Mouse (Mus musculus) megakaryocyte, embryonic 14.5 days (primary cell): Measurements from ENCODE around the gene Cbfa2t3. TPM values are rescaled to one million over a fixed set of nuclear protein-coding genes. Genes with fewer than 3 reads are reported as not detected.

Experiments used
- H3K27me3 ChIP-seq: replicated peaks from 2 replicates; pipeline ENCODE3; 2012; ENCODE audit warnings: inconsistent platforms
- H3K36me3 ChIP-seq: replicated peaks from 2 replicates; pipeline ENCODE3; 2012; ENCODE audit warnings: low read length, inconsistent platforms, mixed read lengths
- H3K4me1 ChIP-seq: 2 replicates; pipeline ENCODE4 v1.6.1; 2012; ENCODE audit warnings: inconsistent platforms
- H3K4me3 ChIP-seq: replicated peaks from 2 replicates; pipeline ENCODE3; 2012; ENCODE audit warnings: moderate library complexity, mild to moderate bottlenecking, inconsistent platforms
- H3K9me3 ChIP-seq: 2 replicates; pipeline ENCODE4 v1.6.1; 2012; ENCODE audit warnings: inconsistent platforms
- FLI1 ChIP-seq: IDR thresholded peaks from 2 replicates; pipeline ENCODE4 v1.6.1; 2012; ENCODE audit warnings: low read length, inconsistent platforms, mixed read lengths
- GATA1 ChIP-seq: IDR thresholded peaks from 3 replicates; pipeline ENCODE4 v1.6.1; 2012; ENCODE audit warnings: mixed read lengths, low read length, inconsistent platforms, borderline replicate concordance
- polyA plus RNA-seq: library from polyadenylated mRNA; stranded (reverse); fragments of >175 nt; gene quantifications from 2 replicates; pipeline ENCODE4 v1.2.3, GENCODE M21; 2012; ENCODE audit warnings: low replicate concordance; ENCODE audit not compliant: insufficient read depth

Gene Cbfa2t3
- polyA plus RNA-seq, 1 experiment: 54.9 TPM

DNA sequence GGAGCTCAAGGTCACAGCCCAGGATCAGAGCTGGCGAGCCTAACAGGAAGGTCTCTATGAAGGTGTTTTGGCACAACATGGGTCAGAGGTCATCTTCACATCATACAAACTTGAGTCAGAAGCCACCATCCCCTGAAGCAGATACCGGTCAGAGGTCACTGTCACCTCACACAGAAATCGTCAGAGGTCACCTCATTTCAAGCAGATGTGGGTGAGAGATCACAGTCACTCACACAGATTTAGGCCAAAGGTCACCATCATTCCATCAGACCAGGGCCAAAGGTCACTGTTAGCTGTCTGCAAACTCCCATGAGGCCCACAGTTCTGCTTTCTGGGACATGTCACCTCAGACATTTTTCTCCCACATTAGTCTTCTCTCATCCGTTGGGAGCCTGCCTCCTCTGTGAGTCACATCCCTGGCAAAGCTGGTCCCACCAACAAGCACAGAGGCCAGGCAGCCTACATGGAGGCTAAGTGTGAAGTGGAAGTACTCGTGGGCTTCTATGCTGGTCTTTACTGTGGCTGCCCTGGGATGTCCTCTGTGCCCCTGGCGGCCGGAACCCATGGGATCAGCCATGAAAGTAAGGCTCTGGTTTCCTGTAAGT, 3.4 kb downstream of the Cbfa2t3 start:
- H3K36me3 ChIP-seq: peaks cover 76% of the 10 kb centered on the region
- peaks cover 100% of the 10 kb centered on the region for H3K4me1 ChIP-seq
- no peaks in the 10 kb centered on the region for H3K9me3 ChIP-seq
- peak overlapping the region; percentile 90 for H3K4me3 ChIP-seq
- H3K27me3 ChIP-seq: no peaks in the 10 kb centered on the region
- TF ChIP-seq GATA1: no peak

DNA sequence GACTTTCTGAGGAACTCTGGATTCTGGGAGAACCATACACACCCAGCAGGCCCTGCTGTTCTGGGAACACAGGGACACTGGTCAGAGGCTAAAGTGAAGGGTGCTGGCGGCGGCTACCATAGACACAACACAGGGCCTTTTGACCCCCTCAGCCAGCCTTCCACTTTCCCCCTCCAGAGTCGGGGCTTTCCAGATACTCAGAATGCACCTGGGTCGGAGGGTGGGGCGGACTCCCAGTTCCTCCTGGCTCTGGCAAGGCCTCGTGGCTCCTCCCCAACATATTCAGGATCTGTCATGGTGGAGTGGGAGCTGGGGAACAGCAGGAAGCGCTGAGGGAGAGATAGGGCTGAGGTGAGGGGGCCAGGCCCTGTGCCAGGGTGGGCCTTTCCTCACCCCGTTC, 6.8 kb downstream of the Cbfa2t3 start:
- H3K4me1 ChIP-seq: peaks cover 100% of the 10 kb centered on the region
- peak overlapping the region; percentile 90 for H3K4me3 ChIP-seq
- H3K36me3 ChIP-seq: peaks cover 99% of the 10 kb centered on the region
- no peaks in the 10 kb centered on the region for H3K9me3 ChIP-seq
- no peaks in the 10 kb centered on the region for H3K27me3 ChIP-seq
- no peak for TF ChIP-seq FLI1
- TF ChIP-seq GATA1: no peak

- Histone ChIP-seq H3K4me3 (peak overlapping the region; percentile 90), H3K36me3 (peaks cover 99% of the 10 kb centered on the region), H3K4me1 (peaks cover 100% of the 10 kb centered on the region), H3K27me3 (no peaks in the 10 kb centered on the region), H3K9me3 (no peaks in the 10 kb centered on the region)
- TF ChIP-seq GATA1 (no peak), FLI1 (no peak)
Measured at GRCm38 (mm10) chr8:122691018-122691417, 7.9 kb downstream of the Cbfa2t3 start.

DNA sequence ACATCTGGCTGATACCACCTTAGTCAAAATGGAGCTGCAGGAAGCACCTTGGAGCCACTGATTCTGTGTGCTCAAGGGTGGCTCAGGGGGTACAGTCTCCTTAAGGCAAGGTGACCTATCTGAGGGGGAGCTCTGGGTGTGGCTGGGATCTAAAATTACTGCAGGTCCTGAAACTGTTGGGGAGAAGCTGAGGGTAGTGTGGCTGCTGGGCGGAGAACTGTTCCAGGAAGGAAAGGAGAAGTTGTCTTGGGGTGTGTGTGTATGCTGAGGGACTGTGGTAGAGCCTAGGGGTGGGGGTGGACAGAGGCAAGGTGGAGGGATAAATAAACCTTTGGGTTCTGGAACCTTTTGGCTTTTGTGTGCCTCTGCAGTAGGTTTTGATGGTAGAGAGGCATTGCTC, 9.6 kb downstream of the Cbfa2t3 start:
- Histone ChIP-seq H3K4me1 (peaks cover 100% of the 10 kb centered on the region), H3K9me3 (no peaks in the 10 kb centered on the region), H3K4me3 (peak overlapping the region; percentile 78), H3K36me3 (peaks cover 99% of the 10 kb centered on the region), H3K27me3 (no peaks in the 10 kb centered on the region)
- no peak for TF ChIP-seq FLI1
- TF ChIP-seq GATA1: no peak

DNA sequence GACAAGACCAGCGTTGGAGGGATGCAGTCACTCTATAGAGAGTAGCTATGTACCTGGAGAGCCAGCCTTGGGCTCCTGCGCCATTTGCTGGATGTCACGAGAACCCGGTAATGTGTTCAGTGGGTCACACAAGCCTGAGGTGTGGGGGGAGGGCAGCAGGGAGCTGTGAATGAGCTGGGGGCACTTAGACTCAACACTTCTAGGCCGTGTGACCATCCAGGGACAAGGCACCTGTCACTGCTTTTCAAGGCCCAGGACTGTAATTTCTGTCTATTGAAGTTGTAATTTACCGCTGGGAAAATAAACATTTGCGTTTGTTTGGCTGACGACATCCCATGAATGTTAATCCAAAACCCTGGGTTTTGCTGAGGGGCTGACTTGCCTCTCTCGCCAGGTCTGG, 12.0 kb downstream of the Cbfa2t3 start:
- H3K36me3 ChIP-seq: peaks cover 92% of the 10 kb centered on the region
- H3K4me1 ChIP-seq: peaks cover 93% of the 10 kb centered on the region
- H3K4me3 ChIP-seq: no peak overlapping the region
- no peaks in the 10 kb centered on the region for H3K9me3 ChIP-seq
- H3K27me3 ChIP-seq: no peaks in the 10 kb centered on the region
- no peak for TF ChIP-seq FLI1
- no peak for TF ChIP-seq GATA1

- Histone ChIP-seq H3K36me3 (peaks cover 90% of the 10 kb centered on the region), H3K27me3 (no peaks in the 10 kb centered on the region)
Measured at GRCm38 (mm10) chr8:122685097-122685861, 13.6 kb downstream of the Cbfa2t3 start.

DNA sequence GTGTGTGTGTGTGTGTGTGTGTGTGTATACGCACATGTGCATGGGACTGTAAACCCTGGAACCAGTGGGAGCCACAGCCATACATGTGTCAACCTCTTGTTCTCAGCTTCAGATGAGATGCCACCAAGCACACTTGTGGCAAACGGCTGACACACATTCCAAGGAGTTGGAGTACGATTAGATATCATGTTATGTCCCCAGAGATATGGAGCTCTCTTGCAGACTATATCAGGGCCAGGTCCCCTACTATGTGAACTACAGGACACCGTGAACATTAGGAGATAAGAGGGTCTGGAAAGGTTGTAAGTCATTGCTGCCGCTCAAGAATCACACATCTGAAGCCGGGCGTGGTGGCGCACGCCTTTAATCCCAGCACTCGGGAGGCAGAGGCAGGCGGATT, 16.1 kb downstream of the Cbfa2t3 start:
- TF ChIP-seq FLI1: no peak
- no peak for TF ChIP-seq GATA1
- H3K36me3 ChIP-seq: peaks cover 89% of the 10 kb centered on the region
- H3K4me3 ChIP-seq: no peak overlapping the region
- H3K4me1 ChIP-seq: peaks cover 93% of the 10 kb centered on the region
- H3K9me3 ChIP-seq: 0 out of 2 replicates have a peak, but pooled peaks cover 2% of the 10 kb centered on the region
- H3K27me3 ChIP-seq: no peaks in the 10 kb centered on the region

More at GRCm38 (mm10) chr8:122685097-122685861, 13.6 kb downstream of the Cbfa2t3 start:
- TF ChIP-seq GATA1: no peak
- no peak for TF ChIP-seq FLI1
- Histone ChIP-seq H3K4me1 (peaks cover 93% of the 10 kb centered on the region), H3K9me3 (no peaks in the 10 kb centered on the region), H3K4me3 (peak overlapping the region; percentile 50)

GRCm38 (mm10) chr8:122680171-122680570, 18.7 kb downstream of the Cbfa2t3 start:
- Histone ChIP-seq H3K4me1 (peaks cover 93% of the 10 kb centered on the region), H3K36me3 (peaks cover 89% of the 10 kb centered on the region), H3K9me3 (0 out of 2 replicates have a peak, but pooled peaks cover 2% of the 10 kb centered on the region), H3K27me3 (no peaks in the 10 kb centered on the region), H3K4me3 (peak overlapping the region; percentile 30)
- no peak for TF ChIP-seq FLI1
- no peak for TF ChIP-seq GATA1

- Histone ChIP-seq H3K4me3 (peak overlapping the region; percentile 62), H3K27me3 (no peaks in the 10 kb centered on the region), H3K36me3 (peaks cover 89% of the 10 kb centered on the region), H3K9me3 (0 out of 2 replicates have a peak, but pooled peaks cover 2% of the 10 kb centered on the region), H3K4me1 (peaks cover 93% of the 10 kb centered on the region)
- TF ChIP-seq FLI1: no peak
- no peak for TF ChIP-seq GATA1
Measured at GRCm38 (mm10) chr8:122679325-122679920, 19.5 kb downstream of the Cbfa2t3 start.

DNA sequence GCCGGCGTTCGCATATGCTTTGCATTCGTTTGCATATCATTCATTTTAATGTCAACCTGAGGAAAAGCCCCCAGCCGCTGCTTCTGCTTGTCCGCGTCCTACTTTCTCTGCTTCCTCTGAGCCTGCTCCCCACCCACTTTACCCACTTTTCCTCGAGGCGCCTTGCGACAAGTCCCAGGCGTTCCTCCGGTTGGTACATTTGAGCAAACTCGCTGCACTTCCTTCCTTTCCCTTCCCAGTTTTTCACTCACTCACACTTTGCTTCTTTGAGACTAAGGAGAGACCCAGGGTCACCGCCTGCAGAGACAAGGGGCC, 20.1 kb downstream of the Cbfa2t3 start:
- Histone ChIP-seq H3K36me3 (peaks cover 92% of the 10 kb centered on the region), H3K9me3 (0 out of 2 replicates have a peak, but pooled peaks cover 2% of the 10 kb centered on the region), H3K27me3 (no peaks in the 10 kb centered on the region), H3K4me1 (peaks cover 96% of the 10 kb centered on the region), H3K4me3 (peak overlapping the region; percentile 90)
- TF ChIP-seq GATA1 (no peak), FLI1 (no peak)
